ENCODE assay signal across 8 mouse cellular contexts in the genomic region with DNA sequence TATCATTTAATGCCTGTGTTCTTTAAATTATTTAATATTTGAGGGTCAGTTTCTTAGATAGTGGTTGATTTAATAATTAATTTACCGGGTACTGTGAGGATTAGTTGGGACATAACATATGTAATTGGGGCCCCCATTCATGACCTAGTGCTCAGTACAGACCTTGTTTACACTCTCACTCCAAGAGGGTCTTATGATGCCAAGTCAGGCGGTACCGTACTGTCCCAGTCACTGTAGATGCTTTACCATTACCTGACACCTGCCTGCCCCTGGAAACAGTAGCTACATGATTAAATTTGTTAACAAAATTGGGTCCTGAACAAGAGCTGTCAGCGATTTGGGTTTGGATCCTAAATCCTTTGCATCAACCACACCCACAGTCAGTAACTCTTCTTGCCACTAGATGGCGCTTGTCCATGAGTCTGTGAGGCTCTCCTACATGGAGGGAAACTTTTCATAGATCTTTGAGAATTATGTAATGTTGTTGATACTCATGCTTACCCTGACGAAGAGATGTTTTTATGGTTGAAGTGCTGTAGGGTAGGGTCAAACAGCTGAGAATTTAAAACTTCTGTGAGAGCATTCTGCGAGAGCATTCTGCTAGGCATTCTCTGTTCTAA. TPM values are rescaled to one million over a fixed set of nuclear protein-coding genes. Genes with fewer than 3 reads are reported as not detected.
DNase-seq lines count a peak whose midpoint lies in the region.

No protein-coding gene starts in this region.

- DNase-seq in 3T3-L1 (ENCODE audit: low read depth, low spot score): peak; percentile 89
- peak; percentile 82 for DNase-seq in adipocyte (ENCODE audit: low spot score)
- DNase-seq in embryo, embryonic 11 days: peak; percentile 78
- peak; percentile 16 for DNase-seq in gastrocnemius, postnatal 25 days
- DNase-seq in kidney, adult 18-20 months: peak; percentile 57
- peak; percentile 78 to 79 for DNase-seq in left cerebral cortex, postnatal 25 days (ENCODE audit: low spot score in 2 of 2)
- DNase-seq in mesoderm, embryonic 11.5 days (ENCODE audit: low read depth, low spot score): peak; percentile 65
- peak; percentile 44 for DNase-seq in spleen, adult 12 weeks (ENCODE audit: low spot score)

- intact Hi-C loops in left cerebral cortex, postnatal 25 days (cut with DNase I): loop anchor here (2.0 to 10.0 kb wide), 2 partner anchors 109 to 329 kb away; no protein-coding TSS in a partner anchor

RNA-seq across cellular contexts. Expression of a gene that starts 33.2 kb away (rescaled TPM):
- total RNA-seq in gastrocnemius, postnatal 25 days (2021): 10 to 100 TPM; 12.4 to 16.0 TPM
- total RNA-seq in left cerebral cortex, postnatal 25 days (2021): 10 to 100 TPM; 34.1 to 34.4 TPM

Comparison
In these comparisons a context has a peak if more than half of its experiments do, and no peak if none do; other contexts are left out.
1. Peak in every context shown above with its lines: DNase-seq.
2. DNase-seq: peak in every context shown above with its lines; median percentile 89 in 3T3-L1; 82 in adipocyte; 78 in left cerebral cortex, postnatal 25 days; 78 in embryo, embryonic 11 days; 65 in mesoderm, embryonic 11.5 days; 57 in kidney, adult 18-20 months; 44 in spleen, adult 12 weeks; 16 in gastrocnemius, postnatal 25 days.